Mouse (Mus musculus) kidney, postnatal 0 days (tissue): ENCODE results near the gene Irak2. TPM values are rescaled to one million over a fixed set of nuclear protein-coding genes. Genes with fewer than 3 reads are reported as not detected.

Source experiments
- ATAC-seq: fragments of 200-750 bp; cut with Nextera tagmentation; replicated peaks from 2 replicates; pipeline ENCODE4 v1.8.0; 2017; ENCODE audit warnings: low read depth, moderate number of reproducible peaks, moderate TSS enrichment, moderate library complexity; ENCODE audit not compliant: low FRiP score
- DNase-seq: peaks from one replicate; pipeline ENCODE4 v3.0.0-alpha.2; 2016; ENCODE audit warnings: low spot score
- H3K27ac ChIP-seq: fragments of 300-500 bp; sonication (generic); 2 replicates; pipeline ENCODE4 v1.5.1; 2014; ENCODE audit warnings: mild to moderate bottlenecking
- H3K27me3 ChIP-seq: fragments of 300-500 bp; sonication (generic); 2 replicates; pipeline ENCODE4 v1.6.1; 2014; ENCODE audit warnings: low read length, mixed read lengths; ENCODE audit not compliant: insufficient read depth
- H3K36me3 ChIP-seq: fragments of 300-500 bp; sonication (generic); 2 replicates; pipeline ENCODE4 v1.6.1; 2014; ENCODE audit warnings: low read length, mixed read lengths; ENCODE audit not compliant: insufficient read depth
- H3K4me1 ChIP-seq: fragments of 300-500 bp; sonication (generic); replicated peaks from 2 replicates; pipeline ENCODE4 v1.6.1; 2014; ENCODE audit warnings: antibody characterized with exemption, low read length, mixed read lengths; ENCODE audit not compliant: insufficient read depth
- H3K4me2 ChIP-seq: fragments of 300-500 bp; sonication (generic); 2 replicates; pipeline ENCODE4 v1.6.1; 2014; ENCODE audit warnings: mild to moderate bottlenecking, low read length, moderate library complexity, mixed read lengths
- H3K4me3 ChIP-seq: fragments of 300-500 bp; sonication (generic); replicated peaks from 2 replicates; pipeline ENCODE4 v1.5.1; 2014; ENCODE audit warnings: low read depth, low read length
- H3K9ac ChIP-seq: fragments of 300-500 bp; sonication (generic); 2 replicates; pipeline ENCODE4 v1.6.1; 2014; ENCODE audit warnings: low read depth, low read length
- H3K9me3 ChIP-seq: fragments of 300-500 bp; sonication (generic); replicated peaks from 2 replicates; pipeline ENCODE4 v1.6.1; 2016; ENCODE audit warnings: low read length, inconsistent platforms, mixed read lengths
- CTCF ChIP-seq: IDR thresholded peaks from 2 replicates; pipeline ENCODE4 v1.5.1; 2016; ENCODE audit warnings: antibody characterized with exemption, low read depth, mild to moderate bottlenecking, moderate library complexity
- WGBS: fragments of 180-500 bp; shearing (Covaris S2); extraction: QIAGEN DNeasy Blood & Tissue Kit; methylation state at CpG from one replicate; pipeline ENCODE4 v1.1.7; 2014; 5-methylcytosine and 5-hydroxymethylcytosine counted together
- polyA plus RNA-seq: library from polyadenylated mRNA; unstranded; fragments of >200 nt; fragmentation: Nextera tagmentation; extraction: Ambion mirVana; gene quantifications from 2 replicates; pipeline ENCODE4 v1.2.1, GENCODE M21; 2015

The Irak2 gene
- polyA plus RNA-seq, 1 experiment from 2014 or later: 5.3 TPM

DNA sequence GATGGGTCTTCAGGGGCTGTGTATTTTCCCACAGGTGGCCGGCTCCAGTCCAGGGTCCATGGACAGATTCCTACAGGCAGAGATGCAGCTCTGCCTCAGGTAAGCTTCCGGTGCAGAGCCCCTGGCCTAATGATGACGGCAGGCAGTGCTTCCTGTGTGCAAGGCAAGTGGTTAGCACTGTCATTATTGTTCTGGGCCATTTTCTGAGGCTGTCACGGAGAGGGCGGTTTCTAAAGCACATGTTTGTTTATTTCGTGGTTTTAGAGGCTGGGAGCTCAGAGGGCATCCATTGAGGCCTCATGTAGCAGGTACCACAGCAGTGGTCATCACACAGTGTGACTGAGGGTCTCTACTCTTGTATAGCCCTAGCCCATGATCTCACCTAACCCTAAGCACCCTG lies 34.7 kb downstream of the Irak2 start:
- no peak for ATAC-seq
- no peak overlapping the region for H3K4me2 ChIP-seq
- no peaks in the 10 kb centered on the region for H3K36me3 ChIP-seq
- H3K27me3 ChIP-seq: no peaks in the 10 kb centered on the region
- H3K27ac ChIP-seq: no peak overlapping the region
- no peaks in the 10 kb centered on the region for H3K9me3 ChIP-seq
- H3K4me3 ChIP-seq: no peak overlapping the region
- WGBS: 75% methylated on average over 6 of the region's 6 CpGs
- no peak for TF ChIP-seq CTCF
- H3K4me1 ChIP-seq: peaks cover 8% of the 10 kb centered on the region; the same call in 1 of the 2 replicates
- H3K9ac ChIP-seq: no peak overlapping the region
- no peak for DNase-seq

DNA sequence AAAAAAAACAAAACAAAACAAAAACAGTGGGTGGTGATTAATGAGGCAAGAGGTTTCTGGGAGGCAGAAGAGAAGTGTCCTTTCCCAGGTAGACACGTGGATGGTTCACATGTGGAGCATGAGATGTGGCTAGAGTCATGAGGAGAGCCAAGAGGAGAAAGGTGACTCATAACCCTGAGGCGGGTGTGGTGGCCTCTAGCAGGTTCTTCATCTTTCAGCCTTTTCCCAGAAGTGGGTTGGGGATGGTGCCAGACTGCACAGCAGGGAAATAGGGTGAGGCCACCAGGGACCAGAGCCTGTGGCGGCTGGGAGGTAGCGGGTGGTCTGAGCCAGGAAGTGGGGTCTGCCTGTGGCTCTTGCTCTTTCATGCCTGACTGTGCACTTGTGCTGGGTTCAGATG lies 37.0 kb downstream of the Irak2 start:
- TF ChIP-seq CTCF: no peak
- Histone ChIP-seq H3K36me3 (no peaks in the 10 kb centered on the region), H3K9ac (no peak overlapping the region), H3K4me1 (no peaks in the 10 kb centered on the region), H3K27me3 (no peaks in the 10 kb centered on the region), H3K4me2 (no peak overlapping the region), H3K27ac (no peak overlapping the region), H3K9me3 (no peaks in the 10 kb centered on the region), H3K4me3 (no peak overlapping the region)
- DNase-seq: no peak
- WGBS: 72% methylated on average over 4 of the region's 4 CpGs
- no peak for ATAC-seq

DNA sequence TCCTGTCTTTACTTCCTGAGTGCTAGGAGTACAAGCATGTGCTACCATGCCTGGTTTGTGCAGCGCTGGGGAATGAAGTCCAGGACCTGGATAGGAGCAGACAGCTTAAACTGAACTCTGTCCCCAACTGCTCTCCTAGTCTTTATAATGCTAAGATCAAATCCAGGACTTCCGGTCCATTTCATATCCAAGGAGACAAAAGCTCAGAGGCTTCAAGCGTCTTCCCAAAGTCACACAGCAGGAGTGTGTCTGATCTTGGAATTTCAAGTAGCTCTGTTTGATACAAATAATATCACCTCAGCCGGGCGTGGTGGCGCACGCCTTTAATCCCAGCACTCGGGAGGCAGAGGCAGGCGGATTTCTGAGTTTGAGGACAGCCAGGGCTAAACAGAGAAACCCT lies 37.7 kb downstream of the Irak2 start:
- H3K27me3 ChIP-seq: no peaks in the 10 kb centered on the region
- no peak overlapping the region for H3K4me2 ChIP-seq
- no peaks in the 10 kb centered on the region for H3K36me3 ChIP-seq
- no peaks in the 10 kb centered on the region for H3K9me3 ChIP-seq
- no peak overlapping the region for H3K27ac ChIP-seq
- ATAC-seq: no peak
- TF ChIP-seq CTCF: no peak
- no peak overlapping the region for H3K4me3 ChIP-seq
- DNase-seq: no peak
- H3K9ac ChIP-seq: no peak overlapping the region
- WGBS: 96% methylated on average over 9 of the region's 9 CpGs
- no peaks in the 10 kb centered on the region for H3K4me1 ChIP-seq

GRCm38 (mm10) chr6:113677070-113677734 lies 38.9 kb downstream of the Irak2 start:
- Histone ChIP-seq H3K27me3 (no peaks in the 10 kb centered on the region), H3K9ac (no peak overlapping the region), H3K9me3 (no peaks in the 10 kb centered on the region), H3K27ac (no peak overlapping the region), H3K4me1 (no peaks in the 10 kb centered on the region), H3K36me3 (no peaks in the 10 kb centered on the region), H3K4me2 (no peak overlapping the region), H3K4me3 (no peak overlapping the region)
- TF ChIP-seq CTCF: no peak
- WGBS: 31% methylated on average over 14 of the region's 14 CpGs
- peak; percentile 41 for DNase-seq
- peak; percentile 54; the same call in 1 of the 2 replicates for ATAC-seq

DNA sequence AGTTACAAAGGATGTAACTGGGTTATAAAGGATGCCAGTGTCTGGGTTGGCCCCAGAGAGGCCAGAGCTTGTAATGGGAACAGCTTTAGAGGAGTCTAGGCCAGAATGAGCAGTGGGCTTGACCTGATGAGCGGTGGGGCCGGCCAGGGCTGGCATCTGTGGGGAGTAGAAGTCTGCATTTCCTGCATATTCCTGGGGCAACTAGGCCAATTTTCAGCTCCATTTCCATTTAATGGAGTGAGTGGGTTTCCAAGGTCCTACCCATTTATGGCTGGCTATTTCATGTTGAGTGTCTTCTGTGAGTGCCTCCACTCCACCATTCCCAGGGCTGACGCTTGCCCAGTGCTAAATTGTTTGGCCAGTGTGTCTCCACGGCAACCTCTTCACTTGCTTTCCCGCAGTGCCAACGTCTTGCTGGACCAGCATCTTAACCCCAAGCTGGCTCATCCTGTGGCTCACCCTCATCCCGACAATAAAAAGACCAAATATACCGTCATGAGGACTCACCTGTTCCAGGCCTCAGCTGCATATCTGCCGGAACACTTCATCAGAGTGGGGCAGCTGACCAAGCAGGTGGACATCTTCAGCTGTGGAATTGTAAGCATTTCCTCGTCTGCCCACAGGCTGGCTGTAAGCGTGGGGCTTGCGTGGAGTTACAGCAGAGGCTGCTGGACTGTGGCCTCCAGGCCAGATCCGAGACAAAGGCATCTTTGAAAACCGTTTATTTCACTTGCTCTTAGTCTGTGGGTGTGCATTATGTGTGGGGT lies 40.2 kb downstream of the Irak2 start:
- ATAC-seq: no peak
- no peak overlapping the region for H3K9ac ChIP-seq
- TF ChIP-seq CTCF: no peak

GRCm38 (mm10) chr6:113679993-113680566 lies 41.8 kb downstream of the Irak2 start:
- no peak for TF ChIP-seq CTCF
- H3K4me1 ChIP-seq: no peaks in the 10 kb centered on the region
- no peak overlapping the region for H3K27ac ChIP-seq
- ATAC-seq: no peak
- no peaks in the 10 kb centered on the region for H3K27me3 ChIP-seq
- H3K4me3 ChIP-seq: no peak overlapping the region
- H3K9me3 ChIP-seq: no peaks in the 10 kb centered on the region
- WGBS: 81% methylated on average over 9 of the region's 9 CpGs
- H3K36me3 ChIP-seq: no peaks in the 10 kb centered on the region
- H3K9ac ChIP-seq: no peak overlapping the region
- DNase-seq: no peak
- no peak overlapping the region for H3K4me2 ChIP-seq

More for the DNA sequence above, 40.2 kb downstream of the Irak2 start:
- no peak for DNase-seq
- Histone ChIP-seq H3K4me2 (no peak overlapping the region), H3K4me3 (no peak overlapping the region), H3K27me3 (no peaks in the 10 kb centered on the region), H3K36me3 (no peaks in the 10 kb centered on the region), H3K9me3 (no peaks in the 10 kb centered on the region), H3K27ac (no peak overlapping the region), H3K4me1 (no peaks in the 10 kb centered on the region)
- 84% methylated on average over 14 of the region's 14 CpGs for WGBS
